Mouse (Mus musculus): ENCODE measurements around the gene Mical3.

DNA sequence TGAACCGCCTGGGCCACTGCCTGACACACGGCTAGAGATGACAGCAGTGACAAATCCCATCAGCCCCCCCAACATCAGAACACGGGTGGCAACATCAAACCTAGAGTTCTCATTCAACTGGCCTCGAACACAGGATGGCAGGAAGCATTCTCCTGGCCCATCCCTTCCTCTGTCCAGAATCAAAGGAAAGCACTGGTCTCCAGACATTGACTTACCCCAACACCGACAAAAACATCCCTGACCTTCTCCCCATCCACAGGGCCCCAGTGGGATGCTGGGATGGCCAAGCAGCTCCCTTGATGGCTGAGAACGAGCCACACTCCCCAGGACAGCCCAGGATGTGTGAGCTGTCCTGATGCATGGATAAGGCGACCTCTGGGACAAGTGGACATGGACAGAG is 57.5 kb downstream of the Mical3 start:
- TF ChIP-seq CTCF (IDR thresholded peaks at IDR 0.05; ENCODE audit: low read depth, low read length), result no peak
- no peak for TF ChIP-seq POLR2A (IDR thresholded peaks at IDR 0.05; ENCODE audit: extremely low read depth, insufficient read depth, low read length)

Measured in liver, adult 2 months (tissue).